Mouse (Mus musculus): Measurements from ENCODE around the gene C1d. TPM values are rescaled to one million over a fixed set of nuclear protein-coding genes. Genes with fewer than 3 reads are reported as not detected.
"Not testable (repeated sequence)": the region's sequence is repeated elsewhere in the genome, so short reads cannot be mapped to it uniquely, and the experiment has no call there.

C1d gene
- polyA plus RNA-seq, 2 experiments = 72.5 to 114 TPM

DNA sequence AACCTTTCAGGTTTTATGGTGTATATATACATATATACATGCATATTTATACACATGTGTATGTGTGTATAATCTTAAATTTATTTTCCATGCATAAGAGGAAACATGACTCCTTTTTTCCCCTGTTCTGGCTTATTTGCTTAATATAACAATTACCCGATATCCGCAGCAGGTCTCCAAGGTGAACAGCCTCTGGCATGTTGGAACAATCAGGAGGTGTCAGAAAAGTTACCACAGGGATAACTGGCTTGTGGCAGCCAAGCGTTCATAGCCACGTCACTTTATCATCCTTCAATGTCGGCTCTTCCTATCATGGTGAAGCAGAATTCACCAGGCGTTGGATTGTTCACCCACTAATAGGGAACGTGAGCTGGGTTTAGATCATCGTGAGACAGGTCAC, 36.3 kb upstream of the C1d start:
- Histone ChIP-seq H3K4me3 (replicated peaks; ENCODE audit: low read length) (no peak overlapping the region), H3K4me2 (replicated peaks; ENCODE audit: low read depth, low read length, severe bottlenecking) (no peak overlapping the region), H3K27ac (replicated peaks; ENCODE audit: low read depth, low read length) (no peak overlapping the region), H3K4me1 (ENCODE audit: control insufficient read depth, insufficient read depth, low read length) (no peaks in the 10 kb centered on the region), H3K9me3 (ENCODE audit: control insufficient read depth, low read length) (no peaks in the 10 kb centered on the region), H3K27me3 (ENCODE audit: control insufficient read depth, insufficient read depth, low read length) (no peaks in the 10 kb centered on the region), H3K9ac (ENCODE audit: low read depth, low read length, severe bottlenecking) (no peak overlapping the region), H3K36me3 (ENCODE audit: control insufficient read depth, insufficient read depth, low read length) (peaks cover 27% of the 10 kb centered on the region)
- TF ChIP-seq POLR2A (IDR thresholded peaks at IDR 0.05; ENCODE audit: borderline replicate concordance, extremely low read depth, insufficient read depth, insufficient read length) = no peak
- 98% methylated on average over 8 of the region's 8 CpGs for WGBS
- no peak for ATAC-seq (ENCODE audit: low FRiP score, low read depth)
- no peak for DNase-seq (ENCODE audit: low spot score)

DNA sequence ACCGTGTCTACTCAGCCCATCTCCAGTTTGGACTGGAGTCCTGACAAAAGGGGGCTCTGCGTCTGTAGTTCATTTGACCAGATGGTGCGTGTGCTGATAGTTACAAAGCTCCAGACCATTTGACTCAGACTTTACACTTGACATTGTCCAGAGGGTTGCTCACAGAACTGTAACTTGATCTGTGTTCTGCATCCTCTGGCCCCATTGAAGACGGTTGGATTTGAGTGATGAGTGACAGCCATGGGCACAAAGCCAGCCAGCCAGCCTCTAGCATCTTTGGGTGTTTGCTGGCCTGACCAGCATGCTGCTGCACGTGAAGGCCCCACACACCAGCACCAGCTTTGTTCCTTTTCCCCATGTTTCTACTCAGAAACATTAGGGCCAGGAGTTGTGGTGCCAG, 24.6 kb upstream of the C1d start:
- H3K4me3 ChIP-seq (replicated peaks; ENCODE audit: low read length) = no peak overlapping the region
- H3K27me3 ChIP-seq (ENCODE audit: control insufficient read depth, insufficient read depth, low read length) = no peaks in the 10 kb centered on the region
- DNase-seq (ENCODE audit: low spot score) (no peak), ATAC-seq (ENCODE audit: low FRiP score, low read depth) (no peak)
- H3K27ac ChIP-seq (replicated peaks; ENCODE audit: low read depth, low read length) = no peak overlapping the region
- H3K36me3 ChIP-seq (ENCODE audit: control insufficient read depth, insufficient read depth, low read length) = peaks cover 29% of the 10 kb centered on the region
- no peak for TF ChIP-seq POLR2A (IDR thresholded peaks at IDR 0.05; ENCODE audit: borderline replicate concordance, extremely low read depth, insufficient read depth, insufficient read length)
- H3K9ac ChIP-seq (ENCODE audit: low read depth, low read length, severe bottlenecking) = no peak overlapping the region
- H3K9me3 ChIP-seq (ENCODE audit: control insufficient read depth, low read length) = no peaks in the 10 kb centered on the region
- H3K4me1 ChIP-seq (ENCODE audit: control insufficient read depth, insufficient read depth, low read length) = no peaks in the 10 kb centered on the region
- no peak overlapping the region for H3K4me2 ChIP-seq (replicated peaks; ENCODE audit: low read depth, low read length, severe bottlenecking)
- 67% methylated on average over 5 of the region's 5 CpGs for WGBS

DNA sequence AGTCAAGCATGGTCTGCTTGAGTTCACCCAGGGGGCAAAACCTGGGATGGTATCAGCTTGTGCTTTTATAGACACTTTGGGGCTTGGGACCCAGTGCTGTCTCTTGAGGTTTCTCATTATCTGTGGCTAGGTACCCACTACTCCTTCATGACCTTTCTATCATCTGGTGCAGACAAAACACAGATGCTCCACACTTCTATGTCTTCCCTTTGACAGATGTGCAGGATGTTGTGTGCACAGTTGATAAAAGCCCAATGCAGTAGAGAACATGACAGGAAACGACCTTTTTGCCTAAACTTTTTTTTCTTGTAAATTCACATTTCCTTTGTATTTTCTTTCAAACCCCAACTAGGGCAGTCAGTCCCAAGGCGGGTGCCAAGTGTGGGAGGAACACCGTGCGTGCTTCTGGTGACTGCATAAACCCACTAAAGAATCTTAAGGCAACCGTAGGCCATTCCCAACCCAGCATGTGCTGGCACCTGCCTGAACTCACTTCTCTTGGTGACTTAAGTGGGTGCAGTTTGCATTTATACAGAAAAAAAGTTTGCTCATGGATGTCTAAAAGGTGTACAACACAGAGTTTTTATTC, 20.8 kb upstream of the C1d start:
- Histone ChIP-seq H3K4me1 (ENCODE audit: control insufficient read depth, insufficient read depth, low read length) (no peaks in the 10 kb centered on the region), H3K27me3 (ENCODE audit: control insufficient read depth, insufficient read depth, low read length) (no peaks in the 10 kb centered on the region), H3K36me3 (ENCODE audit: control insufficient read depth, insufficient read depth, low read length) (peaks cover 18% of the 10 kb centered on the region), H3K9ac (ENCODE audit: low read depth, low read length, severe bottlenecking) (no peak overlapping the region), H3K9me3 (ENCODE audit: control insufficient read depth, low read length) (no peaks in the 10 kb centered on the region), H3K4me2 (replicated peaks; ENCODE audit: low read depth, low read length, severe bottlenecking) (no peak overlapping the region), H3K27ac (replicated peaks; ENCODE audit: low read depth, low read length) (no peak overlapping the region), H3K4me3 (replicated peaks; ENCODE audit: low read length) (no peak overlapping the region)
- TF ChIP-seq POLR2A (IDR thresholded peaks at IDR 0.05; ENCODE audit: borderline replicate concordance, extremely low read depth, insufficient read depth, insufficient read length) = no peak
- ATAC-seq (ENCODE audit: low FRiP score, low read depth) = no peak
- no peak for DNase-seq (ENCODE audit: low spot score)
- 86% methylated on average over 5 of the region's 5 CpGs for WGBS

DNA sequence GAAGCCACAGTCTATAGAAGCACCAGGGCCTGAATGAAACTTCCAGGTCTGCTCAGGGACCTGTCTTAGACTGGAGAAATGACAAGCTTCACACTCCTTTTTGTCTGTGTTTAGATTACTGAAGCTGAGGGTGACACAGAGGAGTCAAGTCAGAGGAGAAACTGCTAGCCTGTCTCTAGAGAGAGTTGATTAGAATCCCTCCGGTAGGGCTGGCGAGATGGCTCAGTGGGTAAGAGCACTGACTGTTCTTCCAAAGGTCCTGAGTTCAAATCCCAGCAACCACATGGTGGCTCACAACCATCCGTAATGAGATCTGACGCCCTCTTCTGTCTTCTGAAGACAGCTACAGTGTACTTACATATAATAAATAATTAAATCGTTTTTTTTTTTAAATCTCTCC, 18.8 kb upstream of the C1d start:
- not testable (repeated sequence) for ATAC-seq (ENCODE audit: low FRiP score, low read depth); H3K27me3 ChIP-seq (ENCODE audit: control insufficient read depth, insufficient read depth, low read length); DNase-seq (ENCODE audit: low spot score); H3K9ac ChIP-seq (ENCODE audit: low read depth, low read length, severe bottlenecking); H3K36me3 ChIP-seq (ENCODE audit: control insufficient read depth, insufficient read depth, low read length); H3K4me3 ChIP-seq (replicated peaks; ENCODE audit: low read length); H3K4me1 ChIP-seq (ENCODE audit: control insufficient read depth, insufficient read depth, low read length); H3K9me3 ChIP-seq (ENCODE audit: control insufficient read depth, low read length); H3K4me2 ChIP-seq (replicated peaks; ENCODE audit: low read depth, low read length, severe bottlenecking); H3K27ac ChIP-seq (replicated peaks; ENCODE audit: low read depth, low read length)
- WGBS = 89% methylated on average over 5 of the region's 5 CpGs

DNA sequence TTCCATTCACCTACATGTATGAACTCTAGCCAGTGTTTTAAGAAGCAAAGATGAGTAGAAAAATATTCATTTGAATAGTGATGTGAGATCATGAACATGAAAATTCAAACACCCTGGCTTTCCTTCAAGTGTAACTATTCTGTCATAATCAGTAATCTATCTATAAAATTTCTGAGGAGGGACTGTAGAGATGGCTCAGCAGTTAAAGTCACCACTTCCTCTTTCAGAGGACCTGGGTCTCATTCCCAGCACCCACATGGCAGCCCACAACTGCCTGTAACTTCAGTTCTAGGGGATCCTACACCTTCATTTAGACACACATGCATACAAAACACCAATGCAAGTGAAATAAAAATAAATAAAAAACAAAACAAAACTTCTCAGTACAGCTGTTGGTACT, 8.7 kb upstream of the C1d start:
- no peak overlapping the region for H3K27ac ChIP-seq (replicated peaks; ENCODE audit: low read depth, low read length)
- no peaks in the 10 kb centered on the region for H3K36me3 ChIP-seq (ENCODE audit: control insufficient read depth, insufficient read depth, low read length)
- DNase-seq (ENCODE audit: low spot score) (no peak), ATAC-seq (ENCODE audit: low FRiP score, low read depth) (no peak)
- no peak overlapping the region for H3K9ac ChIP-seq (ENCODE audit: low read depth, low read length, severe bottlenecking)
- no peaks in the 10 kb centered on the region for H3K4me1 ChIP-seq (ENCODE audit: control insufficient read depth, insufficient read depth, low read length)
- no peak overlapping the region for H3K4me2 ChIP-seq (replicated peaks; ENCODE audit: low read depth, low read length, severe bottlenecking)
- no peaks in the 10 kb centered on the region for H3K9me3 ChIP-seq (ENCODE audit: control insufficient read depth, low read length)
- H3K27me3 ChIP-seq (ENCODE audit: control insufficient read depth, insufficient read depth, low read length) = no peaks in the 10 kb centered on the region
- TF ChIP-seq POLR2A (IDR thresholded peaks at IDR 0.05; ENCODE audit: borderline replicate concordance, extremely low read depth, insufficient read depth, insufficient read length) = no peak
- no peak overlapping the region for H3K4me3 ChIP-seq (replicated peaks; ENCODE audit: low read length)
